In genomic region chr4:116642071-116642470, GRCm38 (mm10) we compare ENCODE assay signal across 26 mouse cellular contexts. TPM values are rescaled to one million over a fixed set of nuclear protein-coding genes. Genes with fewer than 3 reads are reported as not detected.
DNase-seq lines count a peak whose midpoint lies in the region; ATAC-seq and TF ChIP-seq lines count a peak whose summit lies in the region.
"Had no signal": no experiment of that assay in that cellular context is flagged by ENCODE, and none has a peak within 500 bp of the region (broad histone marks: within the 10 kb centered on the region; RNA-seq: fewer than 3 reads in every experiment).

No protein-coding gene starts in this region.

- H3K79me2 ChIP-seq in heart, adult 2 months (replicated peaks; ENCODE audit: control insufficient read depth, insufficient read depth, low read length), result peaks cover 4% of the 10 kb centered on the region

- no peak overlapping the region for H3K4me2 ChIP-seq in midbrain, embryonic 11.5 days
- H3K4me2 ChIP-seq in midbrain, embryonic 15.5 days, result no peak overlapping the region
- H3K4me2 ChIP-seq: limb, embryonic 15.5 days; neural tube, embryonic 15.5 days; stomach, embryonic 15.5 days had no signal

- no peak overlapping the region for H3K27ac ChIP-seq in heart, adult 2 months
- H3K27ac ChIP-seq in layer of hippocampus, adult 2 months, result no peak overlapping the region
- no peak overlapping the region for H3K27ac ChIP-seq in midbrain, embryonic 11.5 days (ENCODE audit: low read depth, low read length)
- no peak overlapping the region for H3K27ac ChIP-seq in midbrain, embryonic 15.5 days
- H3K27ac ChIP-seq: forebrain, embryonic 10.5 days; heart, embryonic 10.5 days; limb, embryonic 15.5 days; neural tube, embryonic 15.5 days; stomach, embryonic 15.5 days had no signal

- peaks cover 11% of the 10 kb centered on the region for H3K4me1 ChIP-seq in heart, adult 2 months (ENCODE audit: control insufficient read depth, insufficient read depth, low read length)
- H3K4me1 ChIP-seq in midbrain, embryonic 11.5 days (ENCODE audit: control insufficient read depth, insufficient read depth, low read length), result no peaks in the 10 kb centered on the region; the same call in 1 of the 2 replicates
- peaks cover under 1% of the 10 kb centered on the region for H3K4me1 ChIP-seq in midbrain, embryonic 15.5 days
- H3K4me1 ChIP-seq: stomach, embryonic 15.5 days had no signal

- no peak overlapping the region for H3K4me3 ChIP-seq in heart, adult 2 months
- no peak overlapping the region for H3K4me3 ChIP-seq in layer of hippocampus, adult 2 months
- H3K4me3 ChIP-seq in midbrain, embryonic 11.5 days (ENCODE audit: low read depth, low read length), result no peak overlapping the region
- H3K4me3 ChIP-seq in midbrain, embryonic 15.5 days, result no peak overlapping the region
- H3K4me3 ChIP-seq: forebrain, embryonic 10.5 days; heart, embryonic 10.5 days; limb, embryonic 15.5 days; neural tube, embryonic 15.5 days; stomach, embryonic 15.5 days had no signal

- H3K9me3 ChIP-seq in midbrain, embryonic 11.5 days (ENCODE audit: control insufficient read depth, low read length), result no peaks in the 10 kb centered on the region
- H3K9me3 ChIP-seq in midbrain, embryonic 15.5 days, result no peaks in the 10 kb centered on the region
- H3K9me3 ChIP-seq: forebrain, embryonic 10.5 days; G1E; heart, embryonic 10.5 days; limb, embryonic 15.5 days; neural tube, embryonic 15.5 days; stomach, embryonic 15.5 days had no signal

- H3K9ac ChIP-seq in heart, adult 2 months (ENCODE audit: low read depth, low read length), result no peak overlapping the region
- H3K9ac ChIP-seq in midbrain, embryonic 11.5 days (ENCODE audit: low read length), result no peak overlapping the region
- no peak overlapping the region for H3K9ac ChIP-seq in midbrain, embryonic 15.5 days
- H3K9ac ChIP-seq: limb, embryonic 15.5 days; neural tube, embryonic 15.5 days; stomach, embryonic 15.5 days had no signal

- peaks cover 36% of the 10 kb centered on the region for H3K36me3 ChIP-seq in heart, adult 2 months (ENCODE audit: control insufficient read depth, insufficient read depth, low read length)
- H3K36me3 ChIP-seq in midbrain, embryonic 11.5 days (ENCODE audit: control insufficient read depth, insufficient read depth, low read length), result peaks cover 33% of the 10 kb centered on the region
- peaks cover 39% of the 10 kb centered on the region for H3K36me3 ChIP-seq in midbrain, embryonic 15.5 days (replicated peaks)

- TF ChIP-seq POLR2A in heart, adult 2 months (IDR thresholded peaks at IDR 0.05; ENCODE audit: insufficient read depth, low read depth, low read length), result no peak

- no peak for DNase-seq in heart, adult 2 months
- DNase-seq in heart, postnatal 14 days, result no peak
- DNase-seq in layer of hippocampus, adult 2 months (ENCODE audit: low spot score in 2 of 2), result no peak
- DNase-seq in layer of hippocampus, postnatal 14 days (ENCODE audit: low spot score in 2 of 2), result no peak
- DNase-seq in midbrain, embryonic 11.5 days (ENCODE audit: low spot score, missing footprints), result peak; percentile 68
- no peak for DNase-seq in spleen, adult 12 weeks (ENCODE audit: low spot score)
- DNase-seq: adrenal gland, adult 8-10 months; cerebellum, adult 11-12 months; cerebellum, postnatal 10 days; heart, postnatal 10 days; kidney, postnatal 36 days; left cerebral cortex, postnatal 4 days; lung, adult 18-20 months; lung, postnatal 4 days; right cerebral cortex, adult 18-20 months; right cerebral cortex, postnatal 4 days; thymus, adult 18-20 months; thymus, postnatal 36 days had no signal

- TF ChIP-seq CTCF in heart, adult 2 months (IDR thresholded peaks at IDR 0.05), result peak; percentile 44
- peak; percentile 49 for TF ChIP-seq CTCF in layer of hippocampus, adult 2 months (conservative IDR thresholded peaks at IDR 0.05)

- intact Hi-C loops in heart, adult 2 months (cut with DNase I), result no loop called here
- intact Hi-C loops in heart, postnatal 14 days (cut with DNase I), result no loop called here

- WGBS in heart, adult 2 months, result 84% methylated on average over 1 of the region's 1 CpGs
- 90% methylated on average over 1 of the region's 1 CpGs for WGBS in midbrain, embryonic 11.5 days
- 100% methylated on average over 1 of the region's 1 CpGs for WGBS in midbrain, embryonic 15.5 days

- no peaks in the 10 kb centered on the region for H3K27me3 ChIP-seq in heart, adult 2 months (ENCODE audit: control insufficient read depth, insufficient read depth, low read length)
- H3K27me3 ChIP-seq in midbrain, embryonic 11.5 days (ENCODE audit: control insufficient read depth, insufficient read depth, low read length), result no peaks in the 10 kb centered on the region
- no peaks in the 10 kb centered on the region for H3K27me3 ChIP-seq in midbrain, embryonic 15.5 days (replicated peaks)
- H3K27me3 ChIP-seq: limb, embryonic 15.5 days; neural tube, embryonic 15.5 days; stomach, embryonic 15.5 days had no signal

- no peak for TF ChIP-seq EP300 in heart, adult 2 months (IDR thresholded peaks at IDR 0.05; ENCODE audit: insufficient read depth, low read depth, low read length)

- ATAC-seq in midbrain, embryonic 11.5 days (ENCODE audit: low FRiP score), result no peak
- no peak for ATAC-seq in midbrain, embryonic 15.5 days (replicated peaks)
- ATAC-seq: activated CD4-positive, CD25-positive, alpha-beta regulatory T cell, adult 4 months had no signal

RNA-seq across cellular contexts. Expression of gene Akr1a1, which starts 9.4 kb away (rescaled TPM):
- 100 to 1,000 TPM; 281 to 289 TPM for total RNA-seq in heart, adult 2 months (2021)
- 247 and 371 TPM in 2 replicates for polyA plus RNA-seq in heart, adult 2 months (2012; rRNA removed)
- total RNA-seq in heart, postnatal 14 days (2021), result 100 to 1,000 TPM; 315 to 333 TPM
- 100 to 1,000 TPM; 376 to 387 TPM for total RNA-seq in layer of hippocampus, adult 2 months (2021)
- 100 to 1,000 TPM; 474 to 484 TPM for total RNA-seq in layer of hippocampus, postnatal 14 days (2021)
- 544 TPM in 2 replicates for polyA plus RNA-seq in midbrain, embryonic 11.5 days (2014; fragmentation: Nextera tagmentation; extraction: Ambion mirVana)
- polyA plus RNA-seq in midbrain, embryonic 15.5 days (2015; fragmentation: Nextera tagmentation; extraction: Ambion mirVana), result 675 and 714 TPM in 2 replicates

RNA-seq across cellular contexts. Expression of gene Nasp, which starts 14.3 kb away (rescaled TPM):
- total RNA-seq in heart, adult 2 months (2021), result 10 to 100 TPM; 16.9 to 18.3 TPM
- polyA plus RNA-seq in heart, adult 2 months (2012; rRNA removed), result 3.0 and 7.1 TPM in 2 replicates
- 10 to 100 TPM; 30.3 to 34.8 TPM for total RNA-seq in heart, postnatal 14 days (2021)
- 10 to 100 TPM; 28.0 to 32.5 TPM for total RNA-seq in layer of hippocampus, adult 2 months (2021)
- total RNA-seq in layer of hippocampus, postnatal 14 days (2021), result 10 to 100 TPM; 44.4 to 50.5 TPM
- 304 and 328 TPM in 2 replicates for polyA plus RNA-seq in midbrain, embryonic 11.5 days (2014; fragmentation: Nextera tagmentation; extraction: Ambion mirVana)
- polyA plus RNA-seq in midbrain, embryonic 15.5 days (2015; fragmentation: Nextera tagmentation; extraction: Ambion mirVana), result 89.8 and 95.2 TPM in 2 replicates

RNA-seq across cellular contexts. Expression of gene Prdx1, which starts 43.3 kb away (rescaled TPM):
- total RNA-seq in heart, adult 2 months (2021), result 100 to 1,000 TPM; 447 to 516 TPM
- 168 and 392 TPM in 2 replicates for polyA plus RNA-seq in heart, adult 2 months (2012; rRNA removed)
- total RNA-seq in heart, postnatal 14 days (2021), result 100 to 1,000 TPM; 392 to 403 TPM
- 100 to 1,000 TPM; 143 to 151 TPM for total RNA-seq in layer of hippocampus, adult 2 months (2021)
- 100 to 1,000 TPM; 185 to 195 TPM for total RNA-seq in layer of hippocampus, postnatal 14 days (2021)
- 1,035 and 1,053 TPM in 2 replicates for polyA plus RNA-seq in midbrain, embryonic 11.5 days (2014; fragmentation: Nextera tagmentation; extraction: Ambion mirVana)
- polyA plus RNA-seq in midbrain, embryonic 15.5 days (2015; fragmentation: Nextera tagmentation; extraction: Ambion mirVana), result 370 and 378 TPM in 2 replicates

RNA-seq across cellular contexts. Expression of gene Ccdc17, which starts 45.6 kb away (rescaled TPM):
- 1 to 10 TPM; 2.9 to 3.4 TPM for total RNA-seq in heart, adult 2 months (2021)
- polyA plus RNA-seq in heart, adult 2 months (2012; rRNA removed), result 4.5 and 8.1 TPM in 2 replicates
- total RNA-seq in heart, postnatal 14 days (2021), result 1 to 10 TPM; 3.0 to 4.3 TPM
- total RNA-seq in layer of hippocampus, adult 2 months (2021), result 1 to 10 TPM; 5.7 to 7.4 TPM
- total RNA-seq in layer of hippocampus, postnatal 14 days (2021), result 1 to 10 TPM; 3.4 to 5.7 TPM
- 1.7 and 2.6 TPM in 2 replicates for polyA plus RNA-seq in midbrain, embryonic 11.5 days (2014; fragmentation: Nextera tagmentation; extraction: Ambion mirVana)
- polyA plus RNA-seq in midbrain, embryonic 15.5 days (2015; fragmentation: Nextera tagmentation; extraction: Ambion mirVana), result 4.3 and 6.7 TPM in 2 replicates
